Mouse (Mus musculus) inflammation-experienced regulatory T-cells, adult 16 weeks (primary cell): ENCODE measurements around the gene Kcnc3. TPM values are rescaled to one million over a fixed set of nuclear protein-coding genes. Genes with fewer than 3 reads are reported as not detected.

Experiments used
- polyA plus RNA-seq: library from polyadenylated mRNA; unstranded; fragments of 100-300 nt; shearing (Covaris generic); gene quantifications from one replicate; pipeline ENCODE4 v1.2.1, GENCODE M21; 2017

The Kcnc3 gene
- not detected for polyA plus RNA-seq

DNA sequence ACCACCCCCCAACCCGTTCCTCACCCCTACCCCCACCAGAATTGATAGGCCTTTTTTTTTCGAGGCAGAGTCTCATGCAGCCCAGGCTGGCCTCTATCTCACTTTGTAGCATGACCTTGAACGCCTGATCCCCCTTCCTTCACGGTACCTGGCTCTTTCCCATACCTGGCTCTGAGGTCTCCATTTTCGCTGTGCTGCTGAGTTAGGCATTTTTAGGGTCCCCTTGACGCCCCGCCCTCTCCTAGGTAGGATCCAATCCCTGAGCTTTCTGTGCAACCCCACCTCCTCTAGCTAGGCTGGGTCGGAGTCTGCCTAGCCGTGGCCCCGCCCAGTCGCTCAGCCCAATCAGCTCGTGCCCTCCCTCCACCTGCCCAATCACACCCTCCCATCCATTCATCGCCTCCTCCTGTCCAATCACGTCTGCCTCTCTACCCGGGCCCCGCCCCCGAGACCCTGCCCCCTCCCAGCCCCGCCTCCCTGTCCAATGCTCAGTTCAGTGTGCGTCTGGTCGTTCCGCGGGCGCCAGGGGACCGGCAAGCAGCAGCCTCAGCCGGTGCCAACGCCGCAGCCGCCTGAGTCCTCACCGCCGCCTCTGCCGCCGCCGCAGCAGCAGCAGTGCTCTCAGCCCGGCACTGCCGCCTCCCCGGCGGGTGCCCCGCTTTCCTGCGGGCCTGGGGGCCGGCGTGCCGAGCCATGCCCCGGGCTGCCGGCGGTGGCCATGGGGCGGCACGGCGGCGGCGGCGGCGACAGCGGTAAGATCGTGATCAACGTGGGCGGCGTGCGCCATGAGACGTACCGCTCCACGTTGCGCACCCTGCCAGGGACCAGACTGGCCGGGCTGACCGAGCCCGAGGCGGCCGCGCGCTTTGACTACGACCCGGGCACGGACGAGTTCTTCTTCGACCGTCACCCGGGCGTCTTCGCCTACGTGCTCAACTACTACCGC is at the start of gene Kcnc3:
Gene Kcnc3, plus strand, starts transcription at position 263 of the 946 bp plus-strand sequence.

DNA sequence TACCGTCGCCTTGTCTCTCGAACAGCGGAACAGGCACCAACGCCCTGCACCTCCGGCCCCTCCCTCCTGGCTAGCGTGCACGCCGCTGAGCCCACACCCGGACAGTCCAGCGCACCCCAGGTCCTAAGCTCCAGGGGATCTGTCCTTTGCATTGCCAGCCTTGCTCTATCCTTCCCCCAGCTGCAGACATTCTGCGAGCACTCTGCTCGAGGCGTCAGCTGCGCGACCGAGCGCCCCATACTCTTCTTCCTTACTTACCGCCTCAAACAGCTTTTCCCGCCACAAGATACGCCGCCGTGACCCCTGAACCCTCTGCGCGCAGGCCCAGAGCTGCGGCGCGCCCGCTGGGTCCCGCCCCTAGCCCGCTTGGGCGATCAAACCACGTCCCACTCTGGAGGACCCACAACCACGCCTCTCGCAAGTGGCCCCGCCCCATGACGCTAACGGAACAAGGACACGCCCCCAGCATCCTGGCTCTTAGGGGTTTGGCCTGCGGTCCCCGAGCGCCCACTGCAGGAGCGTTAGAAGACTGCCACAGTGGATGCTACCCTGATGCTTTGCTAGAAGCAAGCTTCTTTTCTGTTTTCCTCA is 41.9 kb upstream of the Kcnc3 start, which contains the start of gene Pold1:
Gene Pold1, minus strand, starts transcription at position 353 of the 591 bp plus-strand sequence.

DNA sequence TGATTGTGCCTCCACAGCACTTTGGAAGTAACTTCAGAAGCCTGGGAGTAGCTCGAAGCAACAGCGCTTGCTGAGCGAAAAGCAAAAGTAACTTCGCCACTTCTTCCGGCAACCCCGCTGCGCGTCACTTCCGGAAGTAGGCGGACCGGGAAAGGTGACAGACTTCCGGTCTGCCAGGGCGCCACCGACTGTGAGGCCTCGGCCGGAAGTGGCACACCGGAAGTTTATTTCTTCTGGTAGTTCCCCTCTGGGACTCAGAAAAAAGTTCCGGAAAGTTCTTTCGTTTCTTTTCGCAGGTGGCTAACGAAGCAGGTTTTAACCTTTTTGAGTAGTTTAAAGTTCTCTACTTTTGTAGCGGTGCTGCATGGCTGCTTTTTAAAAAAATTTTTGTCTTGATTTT is 36.6 kb upstream of the Kcnc3 start, which contains the start of gene Nr1h2:
Gene Nr1h2, minus strand, starts transcription at position 126 of the 400 bp plus-strand sequence.

DNA sequence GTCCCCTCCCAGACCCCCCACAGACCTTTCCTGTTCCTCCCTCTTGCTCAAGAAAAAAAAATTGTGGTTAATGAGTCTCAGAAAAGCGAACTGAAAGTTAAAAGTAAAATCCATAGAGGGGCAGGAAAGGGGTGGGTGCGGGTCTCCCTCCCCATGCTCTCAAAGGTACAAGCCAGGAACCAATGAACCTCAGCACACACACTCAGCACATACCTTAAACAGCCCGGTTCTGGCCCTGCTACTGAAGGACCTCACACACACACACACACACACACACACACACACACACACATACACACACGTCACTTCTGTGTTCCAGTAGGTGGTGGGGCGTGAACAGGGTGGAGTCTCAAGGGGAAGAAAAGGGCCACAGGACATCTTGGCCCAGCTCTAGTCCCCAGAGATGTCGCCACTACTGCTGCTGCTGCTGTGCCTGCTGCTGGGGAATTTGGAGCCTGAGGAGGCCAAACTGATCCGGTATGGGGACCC is 18.2 kb upstream of the Kcnc3 start, which contains the start of gene Napsa:
Gene Napsa, plus strand, starts transcription at position 168 of the 489 bp plus-strand sequence.

Other genes starting within 250 kb of the Kcnc3 start
- gene Syt3, start 206.6 kb upstream of the Kcnc3 start, polyA plus RNA-seq: 0.43 TPM
- gene 1700008O03Rik, start 204.8 kb upstream of the Kcnc3 start, polyA plus RNA-seq: 1.3 TPM
- gene Lrrc4b, start 161.6 kb upstream of the Kcnc3 start, polyA plus RNA-seq: not detected
- not detected for gene Aspdh, start 125.3 kb upstream of the Kcnc3 start, polyA plus RNA-seq
- gene Josd2, start 122.7 kb upstream of the Kcnc3 start, polyA plus RNA-seq: 137 TPM
- gene Emc10, start 94.1 kb upstream of the Kcnc3 start, polyA plus RNA-seq: 187 TPM
- gene Fam71e1, start 94.1 kb upstream of the Kcnc3 start, polyA plus RNA-seq: 1.1 TPM
- gene Mybpc2, start 66.0 kb upstream of the Kcnc3 start, polyA plus RNA-seq: 0.11 TPM
- 3.6 TPM for gene Spib, start 58.6 kb upstream of the Kcnc3 start, polyA plus RNA-seq
- gene Pold1, start 41.8 kb upstream of the Kcnc3 start, polyA plus RNA-seq: 81.1 TPM
- gene Nr1h2, start 36.7 kb upstream of the Kcnc3 start, polyA plus RNA-seq: 160 TPM
- 2.7 TPM for gene Napsa, start 18.3 kb upstream of the Kcnc3 start, polyA plus RNA-seq
- gene Myh14, start 80.2 kb downstream of the Kcnc3 start, polyA plus RNA-seq: not detected
- not detected for gene Izumo2, start 118.1 kb downstream of the Kcnc3 start, polyA plus RNA-seq
- 116 TPM for gene Vrk3, start 157.7 kb downstream of the Kcnc3 start, polyA plus RNA-seq
- gene Zfp473, start 160.4 kb downstream of the Kcnc3 start, polyA plus RNA-seq: 0.51 TPM
- gene Nup62, start 225.4 kb downstream of the Kcnc3 start, polyA plus RNA-seq: 63.1 TPM
- gene Il4i1, start 225.7 kb downstream of the Kcnc3 start, polyA plus RNA-seq: 2.9 TPM
- gene Atf5, start 226.0 kb downstream of the Kcnc3 start, polyA plus RNA-seq: 0.22 TPM